Mouse (Mus musculus): ENCODE measurements around the gene Gm11983. TPM values are rescaled to one million over a fixed set of nuclear protein-coding genes. Genes with fewer than 3 reads are reported as not detected.

Gene Gm11983
- polyA plus RNA-seq, 1 experiment: not detected

DNA sequence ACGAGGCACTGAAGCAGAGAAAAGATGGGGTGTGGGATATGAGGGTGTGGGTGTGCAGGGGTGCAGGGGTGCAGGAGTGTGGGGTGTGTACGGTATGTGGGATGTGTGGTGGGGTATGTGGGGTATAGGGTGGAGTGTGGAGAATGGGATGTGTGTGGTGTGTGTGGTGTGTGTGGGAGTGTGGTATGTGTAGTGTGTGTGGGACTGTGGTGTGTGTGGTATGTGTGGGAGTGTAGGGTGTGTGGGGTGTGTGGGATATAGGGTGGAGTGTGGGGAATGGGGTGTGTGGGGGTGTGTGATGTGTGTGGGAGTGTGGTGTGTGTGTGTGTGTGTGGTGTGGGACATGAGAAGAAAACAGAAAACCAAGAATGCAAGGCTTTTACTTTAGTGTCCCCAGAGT lies 14.3 kb downstream of the Gm11983 start:
- no peak for TF ChIP-seq GATA1 (IDR thresholded peaks at IDR 0.05; ENCODE audit: low read length)

DNA sequence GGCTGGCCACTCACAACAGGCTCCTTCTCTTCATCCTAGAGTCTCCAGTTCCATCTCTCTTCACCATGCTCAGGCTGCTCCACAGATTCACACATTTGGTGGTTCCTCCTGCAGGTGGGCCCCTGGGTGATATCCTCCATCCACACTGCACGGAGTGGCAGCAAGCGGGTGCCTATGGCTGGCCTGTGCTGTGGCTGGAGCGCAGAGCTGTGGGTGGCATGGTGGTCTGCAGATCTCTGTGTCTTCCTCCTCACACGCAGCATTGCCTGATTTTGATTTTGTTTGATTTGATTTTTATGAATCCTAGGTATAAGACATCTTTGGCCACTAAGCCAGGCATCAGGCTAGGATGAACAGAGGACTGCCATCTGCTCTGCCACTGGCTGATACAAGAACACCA lies 23.0 kb downstream of the Gm11983 start:
- TF ChIP-seq GATA1 (IDR thresholded peaks at IDR 0.05; ENCODE audit: low read length): no peak

DNA sequence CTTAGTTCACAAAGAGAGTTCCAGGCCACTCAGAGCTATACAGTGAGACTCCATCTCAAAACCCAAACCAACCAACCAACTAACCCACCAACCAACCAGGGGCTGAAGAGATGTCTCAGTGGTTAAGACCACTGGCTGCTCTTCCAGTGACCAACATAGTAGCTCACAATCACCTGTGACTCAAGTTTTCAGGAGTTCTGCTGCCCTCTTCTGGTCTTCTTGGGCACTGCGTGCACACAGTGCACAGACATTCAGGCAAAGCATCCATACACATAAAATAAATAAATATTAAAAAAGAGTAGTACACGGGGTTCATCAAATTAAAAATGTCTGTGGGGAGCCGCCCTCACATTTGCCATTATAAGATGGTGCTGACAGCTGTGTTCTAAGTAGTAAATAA lies 46.8 kb downstream of the Gm11983 start:
- TF ChIP-seq GATA1 (IDR thresholded peaks at IDR 0.05; ENCODE audit: low read length): no peak

Other genes with a start within 250 kb of the Gm11983 start
- 0.26 and 0.27 TPM in 2 replicates for gene Nacad, start 231.6 kb downstream of the Gm11983 start, polyA plus RNA-seq (2012)
- gene Tbrg4, start 211.6 kb downstream of the Gm11983 start, polyA plus RNA-seq (2012): 224 and 239 TPM in 2 replicates
- gene Wap, start 199.0 kb downstream of the Gm11983 start, polyA plus RNA-seq (2012): not detected in 2 replicates
- not detected in 2 replicates for gene Ramp3, start 179.1 kb downstream of the Gm11983 start, polyA plus RNA-seq (2012)
- gene Adcy1, start 225.8 kb upstream of the Gm11983 start, polyA plus RNA-seq (2012): not detected in 2 replicates